Mouse (Mus musculus) kidney, embryonic 14.5 days (tissue): ENCODE results near the gene Ptprh. TPM values are rescaled to one million over a fixed set of nuclear protein-coding genes. Genes with fewer than 3 reads are reported as not detected.
"Not testable (repeated sequence)": the region's sequence is repeated elsewhere in the genome, so short reads cannot be mapped to it uniquely, and the experiment has no call there.

Source experiments
- ATAC-seq: fragments of 200-750 bp; cut with Nextera tagmentation; 2 replicates; pipeline ENCODE4 v1.8.0; 2017; ENCODE audit warnings: moderate number of reproducible peaks, mild to moderate bottlenecking, moderate TSS enrichment, moderate library complexity; ENCODE audit not compliant: low FRiP score, low TSS enrichment
- H3K27ac ChIP-seq: fragments of 300-500 bp; sonication (generic); 2 replicates; pipeline ENCODE4 v1.5.1; 2014; ENCODE audit warnings: low read depth, mild to moderate bottlenecking, low read length, moderate library complexity, mixed read lengths
- H3K27me3 ChIP-seq: fragments of 300-500 bp; sonication (generic); 2 replicates; pipeline ENCODE4 v1.6.1; 2014; ENCODE audit warnings: mild to moderate bottlenecking, low read length; ENCODE audit not compliant: control insufficient read depth, insufficient read depth
- H3K36me3 ChIP-seq: fragments of 300-500 bp; sonication (generic); 2 replicates; pipeline ENCODE4 v1.6.1; 2014; ENCODE audit warnings: low read length, mixed read lengths; ENCODE audit not compliant: control insufficient read depth, insufficient read depth
- H3K4me1 ChIP-seq: fragments of 300-500 bp; sonication (generic); 2 replicates; pipeline ENCODE4 v1.6.1; 2014; ENCODE audit warnings: low read length, mixed read lengths; ENCODE audit not compliant: control insufficient read depth, insufficient read depth
- H3K4me2 ChIP-seq: fragments of 300-500 bp; sonication (generic); replicated peaks from 2 replicates; pipeline ENCODE4 v1.6.1; 2014; ENCODE audit warnings: low read depth, mild to moderate bottlenecking, low read length
- H3K4me3 ChIP-seq: fragments of 300-500 bp; sonication (generic); 2 replicates; pipeline ENCODE4 v1.5.1; 2014; ENCODE audit warnings: mild to moderate bottlenecking, low read length
- H3K9ac ChIP-seq: fragments of 300-500 bp; sonication (generic); 2 replicates; pipeline ENCODE4 v1.6.1; 2014; ENCODE audit warnings: low read depth, mild to moderate bottlenecking, low read length, moderate library complexity
- H3K9me3 ChIP-seq: fragments of 300-500 bp; sonication (generic); 2 replicates; pipeline ENCODE4 v1.6.1; 2016; ENCODE audit warnings: low read length; ENCODE audit not compliant: control insufficient read depth
- WGBS: fragments of 180-500 bp; shearing (Covaris S2); extraction: QIAGEN DNeasy Blood & Tissue Kit; methylation state at CpG from one replicate; pipeline ENCODE4 v1.1.7; 2014; 5-methylcytosine and 5-hydroxymethylcytosine counted together
- polyA plus RNA-seq: library from polyadenylated mRNA; unstranded; fragments of >200 nt; fragmentation: Nextera tagmentation; extraction: Ambion mirVana; gene quantifications from 2 replicates; pipeline ENCODE4 v1.2.1, GENCODE M21; 2014

The Ptprh gene
- polyA plus RNA-seq, 1 experiment from 2014 or later, result 0.09 TPM

DNA sequence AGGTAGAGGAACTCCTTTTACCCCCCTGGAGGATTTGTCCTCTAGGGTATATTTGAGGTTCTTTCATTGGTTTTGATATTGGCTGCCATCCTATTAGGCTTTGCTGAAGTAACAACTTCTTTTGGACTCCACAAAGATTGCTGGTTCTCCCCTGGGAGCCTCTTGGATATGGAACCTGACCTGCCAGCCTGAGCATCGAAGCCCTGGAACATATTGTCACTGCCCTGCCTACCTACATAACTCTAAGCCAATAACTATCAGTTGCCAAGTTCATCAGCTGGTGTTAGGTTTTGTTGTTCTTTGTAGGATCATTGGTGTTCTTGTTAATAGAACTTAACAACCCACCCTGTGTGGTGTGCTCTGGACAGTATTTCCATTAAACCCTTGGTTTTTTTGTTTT lies 9.1 kb upstream of the Ptprh start:
- H3K9ac ChIP-seq, result no peak overlapping the region
- no peaks in the 10 kb centered on the region for H3K4me1 ChIP-seq
- WGBS, result 66% methylated on average over 1 of the region's 1 CpGs
- H3K4me2 ChIP-seq, result no peak overlapping the region
- no peak overlapping the region for H3K4me3 ChIP-seq
- no peaks in the 10 kb centered on the region for H3K9me3 ChIP-seq
- H3K27me3 ChIP-seq, result no peaks in the 10 kb centered on the region
- no peak overlapping the region for H3K27ac ChIP-seq
- H3K36me3 ChIP-seq, result no peaks in the 10 kb centered on the region
- ATAC-seq, result no peak

DNA sequence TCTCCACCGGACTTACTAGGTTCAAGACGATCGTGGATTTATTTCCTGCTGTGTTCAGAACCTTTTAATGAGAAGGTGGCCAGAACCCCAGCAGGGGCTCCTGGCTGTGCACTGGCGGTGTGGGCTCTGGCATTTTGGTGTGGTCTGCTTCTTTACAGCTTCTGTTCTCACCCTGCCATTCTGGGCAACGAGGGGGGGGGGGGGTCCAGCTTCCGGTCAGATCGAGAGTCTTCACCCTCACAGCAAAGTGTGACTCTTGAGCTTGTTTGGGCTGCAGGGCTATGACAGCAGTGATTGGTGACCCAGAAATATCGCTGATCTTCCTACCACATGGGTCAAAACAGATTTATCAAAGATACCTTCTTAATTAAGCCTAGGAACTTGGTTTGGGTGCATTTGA lies 8.5 kb upstream of the Ptprh start:
- no peak overlapping the region for H3K9ac ChIP-seq
- H3K27ac ChIP-seq, result no peak overlapping the region
- no peak for ATAC-seq
- WGBS, result 71% methylated on average over 8 of the region's 8 CpGs
- no peak overlapping the region for H3K4me3 ChIP-seq
- no peaks in the 10 kb centered on the region for H3K27me3 ChIP-seq
- H3K9me3 ChIP-seq, result no peaks in the 10 kb centered on the region
- H3K4me1 ChIP-seq, result no peaks in the 10 kb centered on the region
- no peaks in the 10 kb centered on the region for H3K36me3 ChIP-seq
- H3K4me2 ChIP-seq, result no peak overlapping the region

DNA sequence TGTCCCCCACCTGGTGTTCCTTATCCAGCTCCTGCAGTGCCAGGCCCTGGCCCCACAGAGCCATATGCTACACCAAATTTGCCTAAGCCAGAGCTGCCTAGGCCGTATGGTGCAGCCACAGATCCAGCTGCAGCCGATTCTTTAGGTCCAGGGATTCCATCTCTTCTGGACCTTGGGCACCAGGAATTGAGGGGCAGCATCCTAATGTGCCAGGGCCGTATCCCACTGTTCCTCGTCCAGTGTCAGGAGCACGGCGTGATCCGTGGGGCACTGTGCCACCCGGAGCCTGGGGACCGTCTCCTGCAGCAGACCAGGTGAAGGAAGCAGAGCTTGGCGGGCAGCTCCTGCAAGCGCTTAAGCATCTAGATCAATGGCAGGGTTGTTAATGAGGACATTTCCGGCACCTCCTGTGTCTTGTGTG lies 8.1 kb upstream of the Ptprh start:
- 86% methylated on average over 12 of the region's 12 CpGs for WGBS
- H3K9ac ChIP-seq, result no peak overlapping the region
- no peak overlapping the region for H3K4me3 ChIP-seq
- H3K36me3 ChIP-seq, result no peaks in the 10 kb centered on the region
- H3K4me1 ChIP-seq, result no peaks in the 10 kb centered on the region
- H3K27me3 ChIP-seq, result no peaks in the 10 kb centered on the region
- no peak overlapping the region for H3K27ac ChIP-seq
- no peak for ATAC-seq
- no peak overlapping the region for H3K4me2 ChIP-seq
- no peaks in the 10 kb centered on the region for H3K9me3 ChIP-seq

DNA sequence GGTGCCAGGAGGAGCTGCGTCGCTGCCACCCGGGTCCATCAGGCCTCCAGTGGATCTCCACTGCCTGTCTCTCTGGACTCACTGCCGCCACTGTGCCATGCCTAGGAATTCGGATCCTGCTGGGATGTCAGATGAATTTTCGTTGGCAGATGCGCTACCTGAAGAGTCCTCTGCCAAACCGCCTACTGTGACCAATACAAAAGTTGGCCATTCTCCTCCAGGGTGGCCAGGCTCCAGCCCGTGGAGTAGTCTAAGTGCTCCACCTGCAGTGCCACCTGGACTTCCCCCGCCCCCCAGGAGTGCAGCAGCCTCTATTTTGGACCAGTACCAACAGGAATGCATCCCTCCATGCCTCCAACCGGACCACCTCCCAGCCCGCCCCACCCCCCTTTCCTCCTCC lies 7.7 kb upstream of the Ptprh start:
- H3K27ac ChIP-seq, result no peak overlapping the region
- ATAC-seq, result no peak
- no peak overlapping the region for H3K4me2 ChIP-seq
- 87% methylated on average over 12 of the region's 12 CpGs for WGBS
- no peak overlapping the region for H3K9ac ChIP-seq
- H3K27me3 ChIP-seq, result no peaks in the 10 kb centered on the region
- H3K4me1 ChIP-seq, result no peaks in the 10 kb centered on the region
- H3K4me3 ChIP-seq, result no peak overlapping the region
- H3K36me3 ChIP-seq, result no peaks in the 10 kb centered on the region
- no peaks in the 10 kb centered on the region for H3K9me3 ChIP-seq

DNA sequence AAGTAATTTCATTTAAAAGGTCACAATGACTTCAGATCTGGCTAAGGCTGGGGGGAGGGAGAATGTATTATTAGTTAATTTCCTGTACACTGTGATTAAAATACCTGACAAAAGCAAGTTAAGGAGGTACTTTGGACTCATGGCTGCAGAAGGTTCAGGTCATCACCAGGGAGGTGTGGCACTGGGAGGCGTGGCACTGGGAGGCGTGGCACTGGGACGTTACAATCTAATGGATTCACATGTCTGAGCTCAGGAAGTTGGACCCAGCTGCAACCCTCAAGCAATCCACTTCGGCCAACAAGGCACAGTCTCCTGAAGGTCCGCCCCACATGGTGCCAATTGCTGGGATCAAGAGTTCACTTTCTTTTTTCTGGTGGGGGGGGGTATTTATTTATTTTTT lies 4.2 kb upstream of the Ptprh start:
- Histone ChIP-seq H3K36me3 (no peaks in the 10 kb centered on the region), H3K27ac (no peak overlapping the region), H3K9me3 (no peaks in the 10 kb centered on the region), H3K4me1 (no peaks in the 10 kb centered on the region), H3K4me2 (no peak overlapping the region), H3K9ac (no peak overlapping the region), H3K4me3 (no peak overlapping the region), H3K27me3 (no peaks in the 10 kb centered on the region)
- 58% methylated on average over 5 of the region's 5 CpGs for WGBS
- no peak for ATAC-seq

DNA sequence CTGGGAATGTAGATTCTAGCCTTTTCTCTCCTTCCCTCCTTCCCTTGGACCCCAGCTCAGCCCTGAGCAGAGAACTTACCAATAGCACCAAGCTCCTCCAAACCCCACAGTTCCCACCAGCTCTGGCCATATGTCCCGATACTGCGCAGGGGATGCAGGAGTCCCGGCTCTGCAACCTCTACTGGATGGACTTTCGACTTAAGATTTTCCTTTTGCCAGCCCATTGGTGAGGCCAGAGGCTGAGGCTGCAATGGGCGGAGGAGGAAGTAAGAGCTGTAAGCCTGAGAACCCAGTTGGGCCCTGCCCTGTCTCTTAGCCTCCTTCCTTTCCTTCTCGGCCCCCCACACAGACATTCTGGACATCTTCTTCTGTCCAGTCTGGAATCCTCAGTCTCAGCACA lies 872 bp downstream of the Ptprh start:
- H3K36me3 ChIP-seq, result no peaks in the 10 kb centered on the region
- H3K4me1 ChIP-seq, result no peaks in the 10 kb centered on the region
- 86% methylated on average over 6 of the region's 6 CpGs for WGBS
- H3K9ac ChIP-seq, result no peak overlapping the region
- no peaks in the 10 kb centered on the region for H3K27me3 ChIP-seq
- no peak overlapping the region for H3K4me2 ChIP-seq
- no peak overlapping the region for H3K4me3 ChIP-seq
- H3K9me3 ChIP-seq, result no peaks in the 10 kb centered on the region
- H3K27ac ChIP-seq, result no peak overlapping the region
- ATAC-seq, result no peak

DNA sequence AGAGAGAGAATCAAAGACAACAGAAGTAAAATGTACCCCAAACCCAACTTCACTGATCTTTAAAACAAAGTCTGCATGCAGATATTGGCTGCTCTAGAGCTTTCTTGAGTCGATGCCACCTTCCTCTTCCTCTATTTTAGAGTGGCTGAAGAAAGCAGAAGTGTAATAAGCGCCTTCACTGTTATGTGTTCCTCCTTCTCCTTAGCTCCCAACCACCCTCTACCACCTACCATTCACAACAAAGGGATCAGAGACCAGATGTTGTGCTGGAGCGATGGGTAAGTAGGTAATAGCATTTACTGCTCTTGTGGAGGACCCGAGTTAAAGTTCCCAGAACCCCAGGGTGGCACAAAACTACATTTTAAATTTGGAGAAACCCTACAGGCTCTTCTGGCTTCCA lies 6.8 kb downstream of the Ptprh start:
- not testable (repeated sequence) for H3K27ac ChIP-seq, H3K27me3 ChIP-seq, H3K9ac ChIP-seq, H3K36me3 ChIP-seq, H3K4me2 ChIP-seq, ATAC-seq, H3K4me3 ChIP-seq, H3K9me3 ChIP-seq, H3K4me1 ChIP-seq
- WGBS, result 75% methylated on average over 4 of the region's 4 CpGs

DNA sequence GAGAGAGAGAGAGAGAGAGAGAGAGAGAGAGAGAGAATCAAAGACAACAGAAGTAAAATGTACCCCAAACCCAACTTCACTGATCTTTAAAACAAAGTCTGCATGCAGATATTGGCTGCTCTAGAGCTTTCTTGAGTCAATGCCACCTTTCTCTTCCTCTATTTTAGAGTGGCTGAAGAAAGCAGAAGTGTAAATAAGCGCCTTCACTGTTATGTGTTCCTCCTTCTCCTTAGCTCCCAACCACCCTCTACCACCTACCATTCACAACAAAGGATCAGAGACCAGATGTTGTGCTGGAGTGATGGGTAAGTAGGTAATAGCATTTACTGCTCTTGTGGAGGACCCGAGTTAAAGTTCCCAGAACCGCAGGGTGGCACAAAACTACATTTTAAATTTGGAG lies 22.4 kb downstream of the Ptprh start:
- not testable (repeated sequence) for H3K4me3 ChIP-seq, H3K9ac ChIP-seq, H3K4me1 ChIP-seq, H3K27me3 ChIP-seq, ATAC-seq, H3K9me3 ChIP-seq, H3K36me3 ChIP-seq, H3K4me2 ChIP-seq, H3K27ac ChIP-seq
- WGBS, result 76% methylated on average over 3 of the region's 3 CpGs

DNA sequence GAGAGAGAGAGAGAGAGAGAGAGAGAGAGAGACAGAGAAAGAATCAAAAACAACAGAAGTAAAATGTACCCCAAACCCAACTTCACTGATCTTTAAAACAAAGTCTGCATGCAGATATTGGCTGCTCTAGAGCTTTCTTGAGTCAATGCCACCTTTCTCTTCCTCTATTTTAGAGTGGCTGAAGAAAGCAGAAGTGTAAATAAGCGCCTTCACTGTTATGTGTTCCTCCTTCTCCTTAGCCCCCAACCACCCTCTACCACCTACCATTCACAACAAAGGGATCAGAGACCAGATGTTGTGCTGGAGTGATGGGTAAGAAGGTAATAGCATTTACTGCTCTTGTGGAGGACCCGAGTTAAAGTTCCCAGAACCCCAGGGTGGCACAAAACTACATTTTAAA lies 31.5 kb downstream of the Ptprh start:
- not testable (repeated sequence) for H3K9ac ChIP-seq, H3K27ac ChIP-seq, H3K36me3 ChIP-seq, H3K4me3 ChIP-seq, H3K9me3 ChIP-seq, H3K27me3 ChIP-seq, H3K4me2 ChIP-seq, H3K4me1 ChIP-seq, ATAC-seq
- 64% methylated on average over 1 of the region's 2 CpGs for WGBS

DNA sequence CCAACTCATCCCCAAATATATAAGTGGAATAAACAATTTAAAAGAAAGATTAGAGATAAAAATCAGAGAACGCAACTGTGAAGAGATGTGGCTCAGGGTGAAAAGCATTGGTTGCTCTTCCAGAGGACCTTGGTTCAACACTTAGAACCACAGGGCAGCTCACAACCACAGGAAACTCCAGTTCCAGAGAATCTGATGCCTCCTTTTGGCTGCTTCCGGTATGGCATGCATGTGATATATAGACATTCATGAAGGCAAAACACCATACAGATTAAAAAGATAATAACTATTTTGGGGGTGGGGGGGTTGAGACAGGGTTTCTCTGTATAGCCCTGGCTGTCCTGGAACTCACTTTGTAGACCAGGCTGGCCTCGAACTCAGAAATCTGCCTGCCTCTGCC lies 41.2 kb downstream of the Ptprh start:
- Histone ChIP-seq H3K9ac (no peak overlapping the region), H3K9me3 (no peaks in the 10 kb centered on the region), H3K27ac (no peak overlapping the region), H3K4me1 (no peaks in the 10 kb centered on the region), H3K36me3 (no peaks in the 10 kb centered on the region), H3K4me2 (no peak overlapping the region), H3K4me3 (no peak overlapping the region), H3K27me3 (no peaks in the 10 kb centered on the region)
- WGBS, result 92% methylated on average over 3 of the region's 3 CpGs
- no peak for ATAC-seq
